Mouse (Mus musculus) thymus, adult 2 months (tissue): ENCODE measurements around the gene Pkd1. TPM values are rescaled to one million over a fixed set of nuclear protein-coding genes. Genes with fewer than 3 reads are reported as not detected.

Experiments used
- DNase-seq: peaks from one replicate; pipeline ENCODE4 v3.0.0; 2021
- H3K27ac ChIP-seq: fragments of 200-500 bp; 2 replicates; pipeline ENCODE4 v1.5.1; 2012; ENCODE audit warnings: low read length, control low read depth; ENCODE audit not compliant: control insufficient read depth, insufficient read depth
- H3K27me3 ChIP-seq: fragments of 200-500 bp; 2 replicates; pipeline ENCODE4 v1.6.1; 2012; ENCODE audit warnings: mild to moderate bottlenecking, low read length, moderate library complexity, mixed read lengths; ENCODE audit not compliant: control insufficient read depth, insufficient read depth
- H3K36me3 ChIP-seq: fragments of 200-500 bp; 2 replicates; pipeline ENCODE4 v1.6.1; 2012; ENCODE audit warnings: mild to moderate bottlenecking, low read length, moderate library complexity; ENCODE audit not compliant: control insufficient read depth, insufficient read depth
- H3K4me1 ChIP-seq: fragments of 200-500 bp; replicated peaks from 2 replicates; pipeline ENCODE4 v1.6.1; 2012; ENCODE audit warnings: low read length; ENCODE audit not compliant: control insufficient read depth, insufficient read depth
- H3K4me3 ChIP-seq: fragments of 200-500 bp; 2 replicates; pipeline ENCODE4 v1.5.1; 2012; ENCODE audit warnings: mild to moderate bottlenecking, low read length, control low read depth, moderate library complexity; ENCODE audit not compliant: control insufficient read depth, insufficient read depth
- CTCF ChIP-seq: fragments of 200-500 bp; IDR thresholded peaks from 2 replicates; pipeline ENCODE4 v1.5.1; 2012; ENCODE audit warnings: mild to moderate bottlenecking, control low read depth, low read length, moderate library complexity, borderline replicate concordance; ENCODE audit not compliant: control insufficient read depth, poor library complexity, insufficient read depth; ENCODE audit errors: extremely low read depth
- POLR2A ChIP-seq: fragments of 200-500 bp; IDR thresholded peaks from 2 replicates; pipeline ENCODE4 v1.6.1; 2012; ENCODE audit warnings: mild to moderate bottlenecking, low read length, control low read depth, moderate library complexity; ENCODE audit not compliant: control insufficient read depth, poor library complexity, insufficient read depth; ENCODE audit errors: extremely low read depth
- WGBS: fragments of 180-500 bp; shearing (Covaris S2); methylation state at CpG from one replicate; pipeline ENCODE4 v1.1.7; 2018; 5-methylcytosine and 5-hydroxymethylcytosine counted together
- polyA plus RNA-seq: library from polyadenylated mRNA; depleted of rRNA; stranded (reverse); fragments of >200 nt; gene quantifications from 2 replicates; pipeline ENCODE4 v1.2.3, GENCODE M21; 2012

Pkd1 gene
- polyA plus RNA-seq, 1 experiment, result 92.8 TPM

- Histone ChIP-seq H3K4me1 (no peaks in the 10 kb centered on the region), H3K4me3 (no peak overlapping the region), H3K27me3 (no peaks in the 10 kb centered on the region), H3K27ac (no peak overlapping the region), H3K36me3 (peaks cover 5% of the 10 kb centered on the region)
- WGBS, result 97% methylated on average over 5 of the region's 5 CpGs
- TF ChIP-seq CTCF, result no peak
- TF ChIP-seq POLR2A, result no peak
- no peak for DNase-seq
Measured at GRCm38 (mm10) chr17:24591695-24592094, 42.1 kb downstream of the Pkd1 start.

GRCm38 (mm10) chr17:24593248-24593647, 43.6 kb downstream of the Pkd1 start:
- TF ChIP-seq POLR2A, result no peak
- TF ChIP-seq CTCF, result no peak
- H3K27ac ChIP-seq, result no peak overlapping the region
- no peak overlapping the region for H3K4me3 ChIP-seq
- no peaks in the 10 kb centered on the region for H3K27me3 ChIP-seq
- H3K4me1 ChIP-seq, result no peaks in the 10 kb centered on the region
- WGBS, result 93% methylated on average over 5 of the region's 5 CpGs
- no peak for DNase-seq
- H3K36me3 ChIP-seq, result peaks cover 12% of the 10 kb centered on the region

- peaks cover 16% of the 10 kb centered on the region for H3K36me3 ChIP-seq
- no peak overlapping the region for H3K4me3 ChIP-seq
- DNase-seq, result no peak
- WGBS, result 96% methylated on average over 26 of the region's 26 CpGs
- H3K4me1 ChIP-seq, result no peaks in the 10 kb centered on the region
- no peaks in the 10 kb centered on the region for H3K27me3 ChIP-seq
- TF ChIP-seq CTCF (no peak), POLR2A (no peak)
- no peak overlapping the region for H3K27ac ChIP-seq
Measured at GRCm38 (mm10) chr17:24593992-24594890, 44.6 kb downstream of the Pkd1 start.

- no peak for DNase-seq
- Histone ChIP-seq H3K4me3 (no peak overlapping the region), H3K27me3 (no peaks in the 10 kb centered on the region), H3K27ac (no peak overlapping the region), H3K4me1 (no peaks in the 10 kb centered on the region), H3K36me3 (peaks cover 16% of the 10 kb centered on the region)
- WGBS, result 93% methylated on average over 17 of the region's 17 CpGs
- TF ChIP-seq CTCF, result no peak
- TF ChIP-seq POLR2A, result no peak
Measured at GRCm38 (mm10) chr17:24595126-24596072, 45.8 kb downstream of the Pkd1 start.

- Histone ChIP-seq H3K27me3 (no peaks in the 10 kb centered on the region), H3K4me1 (no peaks in the 10 kb centered on the region), H3K4me3 (no peak overlapping the region), H3K36me3 (peaks cover 16% of the 10 kb centered on the region), H3K27ac (no peak overlapping the region)
- no peak for TF ChIP-seq CTCF
- TF ChIP-seq POLR2A, result no peak
- DNase-seq, result no peak
- 96% methylated on average over 5 of the region's 5 CpGs for whole genome bisulfite sequencing
Measured at GRCm38 (mm10) chr17:24596073-24596466, 46.4 kb downstream of the Pkd1 start.

- no peak overlapping the region for H3K4me3 ChIP-seq
- DNase-seq, result no peak
- no peaks in the 10 kb centered on the region for H3K27me3 ChIP-seq
- TF ChIP-seq CTCF, result no peak
- TF ChIP-seq POLR2A, result no peak
- H3K27ac ChIP-seq, result no peak overlapping the region
- WGBS, result 95% methylated on average over 19 of the region's 19 CpGs
- peaks cover 16% of the 10 kb centered on the region for H3K36me3 ChIP-seq
- H3K4me1 ChIP-seq, result no peaks in the 10 kb centered on the region
Measured at GRCm38 (mm10) chr17:24596471-24597183, 47.0 kb downstream of the Pkd1 start.
